Mouse (Mus musculus): ENCODE data around the gene Zmym4. TPM values are rescaled to one million over a fixed set of nuclear protein-coding genes. Genes with fewer than 3 reads are reported as not detected.
A peak's percentile ranks its signal among the peaks of the same experiment; 100 is the strongest.

Gene Zmym4
- total and polyA plus RNA-seq, 3 experiments: 14.9 to 71.1 (median 23.6) TPM

DNA sequence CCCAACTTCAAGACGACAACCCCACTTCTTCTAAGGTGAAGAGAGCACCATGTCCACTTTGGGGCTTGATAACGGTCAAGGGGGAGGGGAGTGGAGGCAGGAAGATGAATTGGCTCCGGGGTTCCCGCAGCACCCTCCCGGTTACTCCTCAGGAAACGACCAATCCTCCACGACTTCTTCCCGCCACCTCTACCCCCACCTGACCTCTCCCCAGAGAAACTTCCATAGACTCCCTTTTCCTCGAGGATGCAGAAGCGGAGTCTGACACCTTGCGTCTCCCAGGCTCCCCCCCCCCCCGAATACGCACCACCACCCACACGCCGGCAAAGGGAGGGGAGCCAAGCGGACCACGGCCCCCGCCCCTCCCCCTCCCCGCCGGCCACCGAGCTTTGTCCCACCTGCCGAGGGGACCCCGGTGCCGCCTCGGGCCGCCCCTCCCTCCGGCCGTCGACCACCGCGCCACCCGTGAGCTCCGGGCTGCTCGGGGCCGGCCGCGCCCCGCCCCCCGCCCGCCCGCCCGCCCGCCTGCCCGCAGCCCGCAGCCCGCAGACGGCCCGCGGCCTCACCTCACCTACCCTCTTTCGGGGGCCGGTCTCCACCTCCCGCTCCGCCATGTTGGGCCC lies 583 bp downstream of the Zmym4 start:
- Histone ChIP-seq H3K36me3 (ENCODE audit: control insufficient read depth in 1 of 2, insufficient read depth in 2 of 2, low read length in 2 of 2) (peaks cover 2 to 10% of the 10 kb centered on the region in 2 experiments; a peak in 3 of 4 replicates), H3K9me3 (replicated peaks; ENCODE audit: insufficient read depth, low read length) (no peaks in the 10 kb centered on the region), H3K4me1 (ENCODE audit: control insufficient read depth in 1 of 2, insufficient read depth in 2 of 2, low read length in 2 of 2) (peaks cover 0 to 10% of the 10 kb centered on the region in 2 experiments; a peak in 3 of 4 replicates), H3K4me3 (ENCODE audit: control insufficient read depth in 1 of 2, insufficient read depth in 1 of 2, low read depth in 2 of 2, low read length in 2 of 2) (peak overlapping the region; percentile 69 to 70), H3K79me2 (ENCODE audit: control insufficient read depth, insufficient read depth, low read length, poor library complexity) (peaks cover 16% of the 10 kb centered on the region), H3K27ac (ENCODE audit: control insufficient read depth, low read depth, low read length) (peak overlapping the region; percentile 51), H3K9ac (ENCODE audit: control insufficient read depth, low read depth, low read length, poor library complexity, severe bottlenecking) (peak overlapping the region; percentile 94), H3K27me3 (ENCODE audit: control insufficient read depth in 1 of 2, insufficient read depth in 2 of 2, low read length in 2 of 2) (no peaks in the 10 kb centered on the region; a peak in 1 of 4 replicates)
- peak; percentile 64 for DNase-seq (ENCODE audit: low read depth, low spot score)
- TF ChIP-seq ETS1 (IDR thresholded peaks at IDR 0.05; ENCODE audit: low read depth, low read length): no peak
- TF ChIP-seq SMC3 (IDR thresholded peaks at IDR 0.05; ENCODE audit: low read depth, low read length): no peak
- TF ChIP-seq MXI1 (IDR thresholded peaks at IDR 0.05; ENCODE audit: low read depth, low read length): no peak
- no peak for TF ChIP-seq USF1 (IDR thresholded peaks at IDR 0.05; ENCODE audit: low read depth, low read length)
- TF ChIP-seq ZNF384 (IDR thresholded peaks at IDR 0.05; ENCODE audit: low read depth, low read length): no peak
- TF ChIP-seq BHLHE40 (IDR thresholded peaks at IDR 0.05; ENCODE audit: borderline replicate concordance, low read depth, low read length): no peak

- Histone ChIP-seq H3K36me3 (ENCODE audit: control insufficient read depth in 1 of 2, insufficient read depth in 2 of 2, low read length in 2 of 2) (peaks cover 0 to 6% of the 10 kb centered on the region in 2 experiments; a peak in 2 of 4 replicates), H3K9ac (ENCODE audit: control insufficient read depth, low read depth, low read length, poor library complexity, severe bottlenecking) (no peak overlapping the region), H3K27ac (ENCODE audit: control insufficient read depth, low read depth, low read length) (no peak overlapping the region), H3K4me1 (ENCODE audit: control insufficient read depth in 1 of 2, insufficient read depth in 2 of 2, low read length in 2 of 2) (no peaks in the 10 kb centered on the region), H3K9me3 (replicated peaks; ENCODE audit: insufficient read depth, low read length) (no peaks in the 10 kb centered on the region), H3K4me3 (ENCODE audit: control insufficient read depth in 1 of 2, insufficient read depth in 1 of 2, low read depth in 2 of 2, low read length in 2 of 2) (no peak overlapping the region), H3K27me3 (ENCODE audit: control insufficient read depth in 1 of 2, insufficient read depth in 2 of 2, low read length in 2 of 2) (no peaks in the 10 kb centered on the region), H3K79me2 (ENCODE audit: control insufficient read depth, insufficient read depth, low read length, poor library complexity) (peaks cover 16% of the 10 kb centered on the region)
- DNase-seq (ENCODE audit: low read depth, low spot score): peak; percentile 23
- TF ChIP-seq POLR2A (IDR thresholded peaks at IDR 0.05; ENCODE audit: control insufficient read depth in 1 of 2, insufficient read depth in 1 of 2, low read depth in 1 of 2, low read length in 2 of 2, poor library complexity in 1 of 2) (no peak), TAL1 (IDR thresholded peaks at IDR 0.05; ENCODE audit: low read length) (no peak), ZNF384 (IDR thresholded peaks at IDR 0.05; ENCODE audit: low read depth, low read length) (no peak), MEF2A (IDR thresholded peaks at IDR 0.05; ENCODE audit: extremely low read depth, insufficient replicate concordance, low read depth, low read length, poor library complexity, severe bottlenecking) (no peak), NRF1 (IDR thresholded peaks at IDR 0.05; ENCODE audit: insufficient read depth, low read depth, low read length, poor library complexity, severe bottlenecking) (no peak)
These were observed 9.3 kb downstream of the Zmym4 start for GRCm38 (mm10) chr4:126958682-126959081.

DNA sequence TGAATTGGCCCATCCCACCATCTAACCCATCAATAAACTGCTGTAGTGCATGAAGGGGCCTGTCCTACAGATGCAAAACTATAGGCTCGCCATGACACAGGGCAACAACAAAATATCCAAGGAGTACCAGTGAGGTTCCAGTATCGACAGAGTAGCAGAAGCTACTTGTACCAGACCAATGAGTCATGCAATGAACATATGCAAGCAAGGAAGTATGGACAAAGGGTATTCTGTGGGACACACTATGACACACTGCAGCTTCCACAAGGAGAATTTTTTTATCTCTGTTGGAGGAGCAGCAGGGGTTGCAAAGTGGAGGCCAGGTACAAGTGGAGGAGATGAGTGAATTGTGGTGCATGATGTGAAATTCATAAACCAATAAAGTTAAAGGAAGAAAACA lies 9.7 kb downstream of the Zmym4 start:
- Histone ChIP-seq H3K79me2 (ENCODE audit: control insufficient read depth, insufficient read depth, low read length, poor library complexity) (peaks cover 15% of the 10 kb centered on the region), H3K27ac (ENCODE audit: control insufficient read depth, low read depth, low read length) (no peak overlapping the region), H3K27me3 (ENCODE audit: control insufficient read depth in 1 of 2, insufficient read depth in 2 of 2, low read length in 2 of 2) (no peaks in the 10 kb centered on the region), H3K9ac (ENCODE audit: control insufficient read depth, low read depth, low read length, poor library complexity, severe bottlenecking) (no peak overlapping the region), H3K4me3 (ENCODE audit: control insufficient read depth in 1 of 2, insufficient read depth in 1 of 2, low read depth in 2 of 2, low read length in 2 of 2) (no peak overlapping the region), H3K4me1 (ENCODE audit: control insufficient read depth in 1 of 2, insufficient read depth in 2 of 2, low read length in 2 of 2) (no peaks in the 10 kb centered on the region), H3K9me3 (replicated peaks; ENCODE audit: insufficient read depth, low read length) (no peaks in the 10 kb centered on the region), H3K36me3 (ENCODE audit: control insufficient read depth in 1 of 2, insufficient read depth in 2 of 2, low read length in 2 of 2) (peaks cover 0 to 6% of the 10 kb centered on the region in 2 experiments; a peak in 2 of 4 replicates)
- TF ChIP-seq UBTF (IDR thresholded peaks at IDR 0.05; ENCODE audit: borderline replicate concordance, insufficient read depth, low read depth, low read length) (no peak), TCF12 (IDR thresholded peaks at IDR 0.05; ENCODE audit: low read depth, low read length) (no peak), USF1 (IDR thresholded peaks at IDR 0.05; ENCODE audit: low read depth, low read length) (no peak), ZNF384 (IDR thresholded peaks at IDR 0.05; ENCODE audit: low read depth, low read length) (no peak), CHD1 (IDR thresholded peaks at IDR 0.05; ENCODE audit: low read depth, low read length) (no peak), EP300 (IDR thresholded peaks at IDR 0.05; ENCODE audit: low read depth in 1 of 2, low read length in 2 of 2) (no peak), HCFC1 (IDR thresholded peaks at IDR 0.05; ENCODE audit: low read depth, low read length) (no peak), MYB (IDR thresholded peaks at IDR 0.05; ENCODE audit: low read depth, low read length) (no peak)
- no peak for DNase-seq (ENCODE audit: low read depth, low spot score)
